13 mouse cellular contexts compared by ENCODE assay signal in the genomic region with DNA sequence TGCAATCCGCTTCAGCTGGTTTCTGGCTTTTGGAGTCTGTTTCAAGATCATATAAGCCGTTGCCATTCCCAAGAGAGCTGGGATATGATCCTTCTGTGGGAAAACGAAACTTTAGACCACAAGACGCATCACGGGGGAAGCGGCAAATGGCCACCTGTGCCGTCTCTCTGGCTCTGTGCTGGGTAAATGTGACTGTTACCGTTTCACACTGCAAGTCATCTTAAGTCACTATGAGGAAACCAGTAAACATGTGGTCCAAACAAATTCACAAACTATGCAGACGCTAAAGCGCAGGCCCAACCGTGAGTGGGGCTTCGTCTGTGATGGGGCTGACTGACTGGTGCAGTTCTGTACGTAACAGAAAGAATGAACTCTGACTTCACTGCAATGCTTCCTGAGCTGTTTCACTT.
DNase-seq lines count a peak whose midpoint lies in the region; ATAC-seq and TF ChIP-seq lines count a peak whose summit lies in the region.
"Had no signal": no experiment of that assay in that cellular context is flagged by ENCODE, and none has a peak within 500 bp of the region (broad histone marks: within the 10 kb centered on the region; RNA-seq: fewer than 3 reads in every experiment).

No protein-coding gene starts in this region.

- no peaks in the 10 kb centered on the region for H3K27me3 ChIP-seq in kidney, postnatal 0 days (ENCODE audit: insufficient read depth, low read length)
- H3K27me3 ChIP-seq: embryonic facial prominence, embryonic 12.5 days; neural tube, embryonic 12.5 days had no signal

- H3K4me3 ChIP-seq in kidney, postnatal 0 days (replicated peaks; ENCODE audit: low read depth, low read length): 0 out of 2 replicates have a peak overlapping the region, but pooled peaks have one; percentile 0
- H3K4me3 ChIP-seq: embryonic facial prominence, embryonic 12.5 days; neural tube, embryonic 12.5 days had no signal

- 0 out of 2 replicates have a peak, but pooled peaks cover 4% of the 10 kb centered on the region for H3K36me3 ChIP-seq in kidney, postnatal 0 days (ENCODE audit: insufficient read depth, low read length)

- 0 out of 2 replicates have a peak, but pooled peaks cover 3% of the 10 kb centered on the region for H3K4me1 ChIP-seq in kidney, postnatal 0 days (replicated peaks; ENCODE audit: insufficient read depth, low read length)
- H3K4me1 ChIP-seq: embryonic facial prominence, embryonic 12.5 days; neural tube, embryonic 12.5 days had no signal

- no peaks in the 10 kb centered on the region for H3K9me3 ChIP-seq in kidney, postnatal 0 days (replicated peaks; ENCODE audit: low read length)
- H3K9me3 ChIP-seq: embryonic facial prominence, embryonic 12.5 days; neural tube, embryonic 12.5 days had no signal

- no peak overlapping the region for H3K9ac ChIP-seq in kidney, postnatal 0 days (ENCODE audit: low read depth, low read length)
- H3K9ac ChIP-seq: embryonic facial prominence, embryonic 12.5 days; neural tube, embryonic 12.5 days had no signal

- H3K27ac ChIP-seq in kidney, postnatal 0 days: no peak overlapping the region
- H3K27ac ChIP-seq: embryonic facial prominence, embryonic 12.5 days; neural tube, embryonic 12.5 days had no signal

- no peak for ATAC-seq in kidney, postnatal 0 days (replicated peaks; ENCODE audit: low FRiP score, low read depth)
- peak; percentile 62 for ATAC-seq in activated CD4-positive, CD25-positive, alpha-beta regulatory T cell, adult 4 months
- peak; percentile 69 for ATAC-seq in common myeloid progenitor, adult 5-6 weeks (replicated peaks; ENCODE audit: low read depth, poor library complexity, severe bottlenecking)
- ATAC-seq in megakaryocyte progenitor cell, adult 5-6 weeks (replicated peaks; ENCODE audit: poor library complexity): peak; percentile 56

- H3K4me2 ChIP-seq in kidney, postnatal 0 days (ENCODE audit: low read length): peak overlapping the region; percentile 28; the same call in 1 of the 2 replicates
- H3K4me2 ChIP-seq: embryonic facial prominence, embryonic 12.5 days; liver, embryonic 11.5 days; midbrain, embryonic 11.5 days; neural tube, embryonic 12.5 days had no signal

- 52% methylated on average over 13 of the region's 13 CpGs for WGBS in kidney, postnatal 0 days

- TF ChIP-seq CTCF in kidney, postnatal 0 days (IDR thresholded peaks at IDR 0.05; ENCODE audit: low read depth): no peak

- DNase-seq in kidney, postnatal 0 days (ENCODE audit: low spot score): peak; percentile 16
- no peak for DNase-seq in kidney, postnatal 10 days
- DNase-seq in embryo, embryonic 9.5 days (ENCODE audit: extremely low spot score): no peak
- DNase-seq in urinary bladder, postnatal 4 days (ENCODE audit: low spot score in 2 of 2): no peak
- DNase-seq: adrenal gland, postnatal 14 days; heart, postnatal 36 days had no signal
